Mouse (Mus musculus): ENCODE data around the gene Ptpra. TPM values are rescaled to one million over a fixed set of nuclear protein-coding genes. Genes with fewer than 3 reads are reported as not detected.

Ptpra gene
- total and polyA plus RNA-seq, 3 experiments: 38.5 to 73.3 (median 40.4) TPM

- H3K27ac ChIP-seq (ENCODE audit: insufficient read depth, low read depth): no peak overlapping the region
- DNase-seq (ENCODE audit: extremely low read depth): no peak
These were observed 19.3 kb downstream of the Ptpra start for GRCm38 (mm10) chr2:130469366-130469765.

GRCm38 (mm10) chr2:130469935-130470334 lies 19.9 kb downstream of the Ptpra start:
- Histone ChIP-seq H3K9me3 (replicated peaks; ENCODE audit: low read length) (no peaks in the 10 kb centered on the region), H3K4me3 (replicated peaks in 1 of 3; ENCODE audit: low read depth in 2 of 3, low read length in 2 of 3, poor library complexity in 1 of 3) (no peak overlapping the region), H3K79me2 (replicated peaks; ENCODE audit: control insufficient read depth, extremely low read depth, insufficient read depth, poor library complexity, severe bottlenecking) (no peaks in the 10 kb centered on the region; the same call in 1 of the 2 replicates), H3K4me2 (ENCODE audit: insufficient read depth, low read depth, poor library complexity, severe bottlenecking) (no peak overlapping the region), H3K27ac (ENCODE audit: insufficient read depth, low read depth) (no peak overlapping the region), H3K36me3 (replicated peaks in 1 of 2; ENCODE audit: control insufficient read depth in 1 of 2, insufficient read depth in 1 of 2, low read length in 1 of 2) (peaks cover 0 to 10% of the 10 kb centered on the region in 2 experiments), H3K9ac (ENCODE audit: insufficient read depth, low read depth) (no peak overlapping the region), H3K27me3 (replicated peaks) (no peaks in the 10 kb centered on the region), H3K4me1 (ENCODE audit: control insufficient read depth in 1 of 2, insufficient read depth in 2 of 2) (peaks cover 2 to 23% of the 10 kb centered on the region in 2 experiments; a peak in 2 of 4 replicates)
- no peak for DNase-seq (ENCODE audit: extremely low read depth)
- TF ChIP-seq ZMIZ1 (IDR thresholded peaks at IDR 0.05; ENCODE audit: low read depth, low read length): no peak
- TF ChIP-seq JUN (IDR thresholded peaks at IDR 0.05; ENCODE audit: insufficient read depth, low read depth, low read length): no peak
- no peak for TF ChIP-seq SIN3A (IDR thresholded peaks at IDR 0.05; ENCODE audit: low read length)
- dilution Hi-C loops (cut with MboI; ENCODE audit: extremely low pct_ligation_motif_present, extremely low pct_unique_long_range_greater_than_20kb, low sequenced_read_pairs) (no loop called here), in situ Hi-C loops (cut with MboI; ENCODE audit: low pct_ligation_motif_present, low pct_unique_long_range_greater_than_20kb, low sequenced_read_pairs) (no loop called here)

More at GRCm38 (mm10) chr2:130469366-130469765, 19.3 kb downstream of the Ptpra start:
- peaks cover 0 to 10% of the 10 kb centered on the region in 2 experiments for H3K36me3 ChIP-seq (replicated peaks in 1 of 2; ENCODE audit: control insufficient read depth in 1 of 2, insufficient read depth in 1 of 2, low read length in 1 of 2)
- H3K27me3 ChIP-seq (replicated peaks): no peaks in the 10 kb centered on the region
- no peak overlapping the region for H3K4me3 ChIP-seq (replicated peaks in 1 of 3; ENCODE audit: low read depth in 2 of 3, low read length in 2 of 3, poor library complexity in 1 of 3)
- no peaks in the 10 kb centered on the region; the same call in 1 of the 2 replicates for H3K79me2 ChIP-seq (replicated peaks; ENCODE audit: control insufficient read depth, extremely low read depth, insufficient read depth, poor library complexity, severe bottlenecking)
- H3K4me1 ChIP-seq (ENCODE audit: control insufficient read depth in 1 of 2, insufficient read depth in 2 of 2): peaks cover 2 to 22% of the 10 kb centered on the region in 2 experiments; a peak in 2 of 4 replicates
- H3K4me2 ChIP-seq (ENCODE audit: insufficient read depth, low read depth, poor library complexity, severe bottlenecking): no peak overlapping the region
- no peak for TF ChIP-seq MYC (IDR thresholded peaks at IDR 0.05; ENCODE audit: low read depth, low read length)
- no peak for TF ChIP-seq CTCF (conservative IDR thresholded peaks at IDR 0.05 in 1 of 2, IDR thresholded peaks at IDR 0.05 in 1 of 2; ENCODE audit: low read depth in 2 of 2, low read length in 2 of 2)
- TF ChIP-seq ELF1 (IDR thresholded peaks at IDR 0.05; ENCODE audit: low read depth, low read length): no peak
- no peak for TF ChIP-seq E2F4 (IDR thresholded peaks at IDR 0.05; ENCODE audit: insufficient replicate concordance, low read depth, low read length)
- TF ChIP-seq MAX (IDR thresholded peaks at IDR 0.05; ENCODE audit: low read length): no peak
- TF ChIP-seq USF2 (conservative IDR thresholded peaks at IDR 0.05; ENCODE audit: low read depth, low read length): no peak
- TF ChIP-seq RAD21 (IDR thresholded peaks at IDR 0.05; ENCODE audit: low read depth, low read length): no peak
- TF ChIP-seq POLR2AphosphoS2 (IDR thresholded peaks at IDR 0.05; ENCODE audit: low read depth, low read length): no peak
- TF ChIP-seq ZKSCAN1 (IDR thresholded peaks at IDR 0.05; ENCODE audit: borderline replicate concordance, low read depth, low read length): no peak
- no peak for TF ChIP-seq SMC3 (IDR thresholded peaks at IDR 0.05; ENCODE audit: low read depth, low read length)
- no peak for TF ChIP-seq ZNF384 (IDR thresholded peaks at IDR 0.05; ENCODE audit: low read depth, low read length)
- no peak for TF ChIP-seq TBP (conservative IDR thresholded peaks at IDR 0.05; ENCODE audit: low read depth, low read length)
- no peak for TF ChIP-seq MAFK (IDR thresholded peaks at IDR 0.05; ENCODE audit: insufficient replicate concordance, low read length)
- no peak for TF ChIP-seq MAZ (IDR thresholded peaks at IDR 0.05; ENCODE audit: low read depth, low read length)
- TF ChIP-seq NELFE (IDR thresholded peaks at IDR 0.05; ENCODE audit: low read depth, low read length): no peak
- no peak for TF ChIP-seq TCF12 (IDR thresholded peaks at IDR 0.05; ENCODE audit: low read depth, low read length)
- no peak for TF ChIP-seq PAX5 (IDR thresholded peaks at IDR 0.05; ENCODE audit: low read length)
- TF ChIP-seq BHLHE40 (IDR thresholded peaks at IDR 0.05; ENCODE audit: low read depth, low read length): no peak
- no peak for TF ChIP-seq MXI1 (IDR thresholded peaks at IDR 0.05; ENCODE audit: low read depth, low read length)
- H3K9me3 ChIP-seq (replicated peaks; ENCODE audit: low read length): no peaks in the 10 kb centered on the region
- H3K9ac ChIP-seq (ENCODE audit: insufficient read depth, low read depth): no peak overlapping the region
- in situ Hi-C loops (cut with MboI; ENCODE audit: low pct_ligation_motif_present, low pct_unique_long_range_greater_than_20kb, low sequenced_read_pairs): no loop called here
- dilution Hi-C loops (cut with MboI; ENCODE audit: extremely low pct_ligation_motif_present, extremely low pct_unique_long_range_greater_than_20kb, low sequenced_read_pairs): no loop called here

Data from CH12.LX (cell line).